Mouse (Mus musculus): ENCODE results near the gene Alpl. TPM values are rescaled to one million over a fixed set of nuclear protein-coding genes. Genes with fewer than 3 reads are reported as not detected.

Gene Alpl
- polyA plus RNA-seq, 1 experiment from 2014 or later = 15.3 TPM

- Histone ChIP-seq H3K27ac (no peak overlapping the region), H3K36me3 (no peaks in the 10 kb centered on the region), H3K4me1 (peaks cover 18% of the 10 kb centered on the region; the same call in 1 of the 2 replicates), H3K9me3 (no peaks in the 10 kb centered on the region), H3K4me3 (no peak overlapping the region), H3K9ac (no peak overlapping the region), H3K27me3 (no peaks in the 10 kb centered on the region), H3K4me2 (replicated peaks) (no peak overlapping the region)
- WGBS = 50% methylated on average over 7 of the region's 7 CpGs
- no peak for ATAC-seq (ENCODE audit: low FRiP score, low read depth)
Measured at GRCm38 (mm10) chr4:137765554-137765971, 30.6 kb downstream of the Alpl start.

DNA sequence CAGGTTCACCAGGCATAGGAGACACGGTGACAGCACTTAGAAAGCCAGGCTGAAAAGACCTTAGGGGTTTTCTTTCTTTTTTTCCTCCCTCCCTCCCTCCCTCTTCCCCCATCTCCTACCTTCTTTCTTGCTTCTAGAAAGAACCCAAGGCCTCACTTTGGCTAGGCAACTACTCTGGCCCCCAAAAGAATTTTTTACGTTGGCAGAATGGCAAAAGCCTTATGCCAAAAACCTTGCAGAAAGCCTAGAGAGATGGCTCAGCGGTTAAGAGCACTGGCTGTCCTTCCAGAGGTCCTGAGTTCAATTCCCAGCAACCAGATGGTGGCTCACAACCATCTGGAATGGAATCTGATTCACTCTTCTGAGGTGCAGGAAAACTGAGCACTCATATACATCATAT, 31.6 kb downstream of the Alpl start:
- H3K36me3 ChIP-seq = no peaks in the 10 kb centered on the region
- H3K27me3 ChIP-seq = no peaks in the 10 kb centered on the region
- no peak for ATAC-seq (ENCODE audit: low FRiP score, low read depth)
- H3K9me3 ChIP-seq = no peaks in the 10 kb centered on the region
- peaks cover 13% of the 10 kb centered on the region; the same call in 1 of the 2 replicates for H3K4me1 ChIP-seq
- H3K9ac ChIP-seq = no peak overlapping the region
- 72% methylated on average over 3 of the region's 3 CpGs for WGBS
- H3K4me2 ChIP-seq (replicated peaks) = no peak overlapping the region
- no peak overlapping the region for H3K27ac ChIP-seq
- no peak overlapping the region for H3K4me3 ChIP-seq

- Histone ChIP-seq H3K27ac (no peak overlapping the region), H3K4me3 (no peak overlapping the region), H3K9me3 (no peaks in the 10 kb centered on the region), H3K36me3 (no peaks in the 10 kb centered on the region), H3K9ac (no peak overlapping the region), H3K4me2 (replicated peaks) (no peak overlapping the region), H3K27me3 (no peaks in the 10 kb centered on the region), H3K4me1 (peaks cover 11% of the 10 kb centered on the region; the same call in 1 of the 2 replicates)
- 59% methylated on average over 8 of the region's 8 CpGs for WGBS
- no peak for ATAC-seq (ENCODE audit: low FRiP score, low read depth)
Measured at GRCm38 (mm10) chr4:137763920-137764495, 32.2 kb downstream of the Alpl start.

DNA sequence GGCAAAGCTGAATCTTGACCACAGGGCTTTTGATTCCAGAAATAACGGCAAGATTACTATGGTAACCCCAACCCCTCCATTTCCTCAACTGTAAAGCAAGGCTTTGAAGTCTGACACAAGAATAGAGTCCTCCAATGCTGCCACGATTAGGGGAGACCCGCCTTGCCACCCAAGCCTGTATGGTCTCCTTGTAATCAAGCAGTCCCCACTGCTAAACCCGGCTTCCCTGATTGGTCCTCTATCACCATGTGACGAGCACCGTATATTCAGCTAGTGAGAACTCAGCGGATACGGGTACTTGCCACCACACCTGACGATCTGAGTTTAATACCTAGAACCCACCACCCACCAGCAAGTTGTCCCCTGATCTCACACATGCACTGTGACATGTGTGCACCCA, 33.3 kb downstream of the Alpl start:
- H3K36me3 ChIP-seq = no peaks in the 10 kb centered on the region
- H3K9ac ChIP-seq = no peak overlapping the region
- no peak overlapping the region for H3K4me3 ChIP-seq
- no peak for ATAC-seq (ENCODE audit: low FRiP score, low read depth)
- H3K27ac ChIP-seq = no peak overlapping the region
- no peak overlapping the region for H3K4me2 ChIP-seq (replicated peaks)
- H3K4me1 ChIP-seq = peaks cover 11% of the 10 kb centered on the region; the same call in 1 of the 2 replicates
- no peaks in the 10 kb centered on the region for H3K27me3 ChIP-seq
- WGBS = 79% methylated on average over 9 of the region's 9 CpGs
- H3K9me3 ChIP-seq = no peaks in the 10 kb centered on the region

GRCm38 (mm10) chr4:137754446-137754845, 41.7 kb downstream of the Alpl start:
- no peak overlapping the region for H3K4me2 ChIP-seq (replicated peaks)
- no peaks in the 10 kb centered on the region for H3K27me3 ChIP-seq
- peaks cover 36% of the 10 kb centered on the region for H3K4me1 ChIP-seq
- 82% methylated on average over 2 of the region's 2 CpGs for WGBS
- H3K27ac ChIP-seq = no peak overlapping the region
- H3K9ac ChIP-seq = no peak overlapping the region
- no peaks in the 10 kb centered on the region for H3K9me3 ChIP-seq
- no peaks in the 10 kb centered on the region for H3K36me3 ChIP-seq
- H3K4me3 ChIP-seq = no peak overlapping the region
- ATAC-seq (ENCODE audit: low FRiP score, low read depth) = no peak

GRCm38 (mm10) chr4:137753199-137753598, 43.0 kb downstream of the Alpl start:
- WGBS = 67% methylated on average over 7 of the region's 7 CpGs

GRCm38 (mm10) chr4:137752471-137752870, 43.7 kb downstream of the Alpl start:
- Histone ChIP-seq H3K27me3 (no peaks in the 10 kb centered on the region), H3K4me2 (replicated peaks) (0 out of 2 replicates have a peak overlapping the region, but pooled peaks have one; percentile 7), H3K4me3 (no peak overlapping the region), H3K9ac (no peak overlapping the region), H3K9me3 (no peaks in the 10 kb centered on the region), H3K27ac (no peak overlapping the region), H3K4me1 (peaks cover 44% of the 10 kb centered on the region), H3K36me3 (no peaks in the 10 kb centered on the region)
- 61% methylated on average over 15 of the region's 15 CpGs for WGBS
- no peak for ATAC-seq (ENCODE audit: low FRiP score, low read depth)

More at GRCm38 (mm10) chr4:137753199-137753598, 43.0 kb downstream of the Alpl start:
- Histone ChIP-seq H3K4me2 (replicated peaks) (no peak overlapping the region), H3K9ac (no peak overlapping the region), H3K4me1 (peaks cover 44% of the 10 kb centered on the region), H3K9me3 (no peaks in the 10 kb centered on the region), H3K4me3 (no peak overlapping the region), H3K27ac (no peak overlapping the region), H3K36me3 (no peaks in the 10 kb centered on the region), H3K27me3 (no peaks in the 10 kb centered on the region)
- ATAC-seq (ENCODE audit: low FRiP score, low read depth) = no peak

DNA sequence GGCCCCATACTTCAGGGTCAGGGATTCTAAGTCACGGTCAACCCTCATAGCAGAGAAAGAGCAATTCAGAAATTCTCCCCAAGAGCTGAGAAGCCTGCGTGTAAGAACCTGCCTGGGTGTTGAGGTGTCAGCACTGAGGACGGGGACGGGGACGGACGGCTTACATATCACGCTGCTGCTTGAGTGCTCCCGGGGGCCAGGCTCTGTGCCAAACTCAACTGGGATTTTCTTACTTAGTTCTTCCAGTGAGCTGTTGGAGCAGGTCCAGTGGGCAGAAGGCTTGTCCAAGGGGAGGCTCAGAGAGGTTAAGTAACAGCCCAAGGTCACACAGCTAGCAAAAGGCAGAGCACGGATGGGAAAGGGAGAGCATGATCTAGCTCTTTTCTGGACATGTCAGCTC, 44.5 kb downstream of the Alpl start:
- no peak for ATAC-seq (ENCODE audit: low FRiP score, low read depth)
- H3K4me1 ChIP-seq = peaks cover 44% of the 10 kb centered on the region
- WGBS = 53% methylated on average over 9 of the region's 9 CpGs

DNA sequence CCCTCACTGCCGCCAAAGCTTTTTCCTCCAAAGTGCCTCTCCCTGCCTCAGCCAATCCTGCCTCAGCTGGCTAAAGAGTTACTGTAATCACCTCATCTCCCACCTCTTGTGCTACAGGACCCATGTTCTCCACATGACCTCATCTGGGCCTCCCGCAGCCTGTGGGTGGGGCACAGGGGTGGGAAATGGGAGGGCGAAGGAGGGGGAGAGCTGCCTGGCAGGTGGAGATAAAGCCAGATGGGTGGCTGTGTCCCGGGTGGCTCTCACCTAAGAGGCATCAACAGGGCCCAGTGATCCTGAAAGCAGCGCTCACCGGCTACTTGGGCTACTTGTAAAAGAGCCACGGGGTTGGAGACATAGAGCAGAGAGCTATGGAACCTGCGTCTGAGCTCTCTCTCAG, 44.9 kb downstream of the Alpl start:
- no peaks in the 10 kb centered on the region for H3K27me3 ChIP-seq
- 73% methylated on average over 8 of the region's 8 CpGs for WGBS
- H3K4me1 ChIP-seq = peaks cover 44% of the 10 kb centered on the region
- peak overlapping the region; percentile 44; the same call in 1 of the 2 replicates for H3K27ac ChIP-seq
- H3K9me3 ChIP-seq = no peaks in the 10 kb centered on the region
- no peak; the same call in 1 of the 2 replicates for ATAC-seq (ENCODE audit: low FRiP score, low read depth)
- H3K36me3 ChIP-seq = no peaks in the 10 kb centered on the region
- H3K9ac ChIP-seq = no peak overlapping the region
- no peak overlapping the region for H3K4me2 ChIP-seq (replicated peaks)
- H3K4me3 ChIP-seq = no peak overlapping the region

More for the DNA sequence above, 44.5 kb downstream of the Alpl start:
- H3K4me3 ChIP-seq = no peak overlapping the region
- no peaks in the 10 kb centered on the region for H3K36me3 ChIP-seq
- H3K9ac ChIP-seq = no peak overlapping the region
- no peaks in the 10 kb centered on the region for H3K9me3 ChIP-seq
- no peak overlapping the region for H3K4me2 ChIP-seq (replicated peaks)
- no peaks in the 10 kb centered on the region for H3K27me3 ChIP-seq
- H3K27ac ChIP-seq = peak overlapping the region; percentile 44; the same call in 1 of the 2 replicates

GRCm38 (mm10) chr4:137750121-137750520, 46.1 kb downstream of the Alpl start:
- Histone ChIP-seq H3K4me3 (no peak overlapping the region), H3K9ac (no peak overlapping the region), H3K27me3 (no peaks in the 10 kb centered on the region), H3K9me3 (no peaks in the 10 kb centered on the region), H3K4me1 (peaks cover 44% of the 10 kb centered on the region), H3K4me2 (replicated peaks) (no peak overlapping the region), H3K36me3 (no peaks in the 10 kb centered on the region), H3K27ac (no peak overlapping the region)
- ATAC-seq (ENCODE audit: low FRiP score, low read depth) = no peak
- WGBS = 83% methylated on average over 9 of the region's 9 CpGs

DNA sequence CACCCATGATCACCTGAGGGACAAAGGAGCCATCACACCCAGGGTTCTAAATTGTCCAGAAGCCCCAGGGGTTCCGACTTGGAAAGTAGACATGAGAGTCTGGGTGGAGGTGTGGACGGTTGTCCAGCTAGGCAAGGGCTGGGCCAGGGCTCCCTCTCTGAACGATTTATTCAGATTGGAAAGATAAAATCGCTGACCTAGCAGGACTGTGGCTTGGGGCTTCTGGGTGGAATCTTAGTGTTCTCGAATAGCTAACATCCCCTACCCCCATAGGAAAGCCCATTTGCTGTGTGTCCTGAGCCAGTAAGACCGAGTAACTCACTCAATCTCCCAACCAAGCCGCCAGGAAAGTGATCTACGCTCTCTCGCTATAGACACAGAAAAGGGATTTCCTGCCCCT, 46.5 kb downstream of the Alpl start:
- Histone ChIP-seq H3K4me1 (peaks cover 44% of the 10 kb centered on the region), H3K4me2 (replicated peaks) (no peak overlapping the region), H3K4me3 (no peak overlapping the region), H3K9me3 (no peaks in the 10 kb centered on the region), H3K27ac (no peak overlapping the region), H3K9ac (no peak overlapping the region), H3K27me3 (no peaks in the 10 kb centered on the region), H3K36me3 (no peaks in the 10 kb centered on the region)
- WGBS = 73% methylated on average over 9 of the region's 9 CpGs
- ATAC-seq (ENCODE audit: low FRiP score, low read depth) = no peak

- ATAC-seq (ENCODE audit: low FRiP score, low read depth) = no peak
- 41% methylated on average over 4 of the region's 4 CpGs for WGBS
- H3K36me3 ChIP-seq = no peaks in the 10 kb centered on the region
- H3K4me3 ChIP-seq = no peak overlapping the region
- no peak overlapping the region for H3K27ac ChIP-seq
- no peak overlapping the region for H3K4me2 ChIP-seq (replicated peaks)
- H3K9me3 ChIP-seq = no peaks in the 10 kb centered on the region
- H3K9ac ChIP-seq = no peak overlapping the region
- H3K4me1 ChIP-seq = peaks cover 42% of the 10 kb centered on the region
- H3K27me3 ChIP-seq = no peaks in the 10 kb centered on the region
Measured at GRCm38 (mm10) chr4:137748726-137749125, 47.5 kb downstream of the Alpl start.

DNA sequence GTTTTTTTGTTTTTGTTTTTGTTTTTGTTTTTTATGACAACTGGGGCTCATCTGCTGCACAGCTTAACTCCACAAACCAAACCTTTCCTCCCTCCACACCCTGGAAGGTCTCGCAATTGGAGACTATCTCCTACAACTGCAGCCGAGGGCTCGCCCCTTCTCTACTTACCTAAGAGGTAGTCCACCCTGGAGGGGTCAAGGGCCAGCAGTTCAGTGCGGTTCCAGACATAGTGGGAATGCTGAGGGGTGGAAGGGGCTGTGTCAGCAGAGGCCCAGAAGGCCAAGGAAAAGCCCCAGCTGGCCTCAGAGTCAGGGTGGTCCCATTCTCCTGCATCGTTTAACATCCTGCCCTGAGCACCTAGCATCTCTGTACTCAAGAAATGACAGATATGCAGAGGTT, 48.6 kb downstream of the Alpl start:
- H3K4me1 ChIP-seq = peaks cover 35% of the 10 kb centered on the region
- no peak for ATAC-seq (ENCODE audit: low FRiP score, low read depth)
- no peak overlapping the region for H3K9ac ChIP-seq
- no peak overlapping the region for H3K4me2 ChIP-seq (replicated peaks)
- WGBS = 68% methylated on average over 5 of the region's 5 CpGs
- H3K4me3 ChIP-seq = no peak overlapping the region
- H3K9me3 ChIP-seq = no peaks in the 10 kb centered on the region
- no peaks in the 10 kb centered on the region for H3K27me3 ChIP-seq
- no peaks in the 10 kb centered on the region for H3K36me3 ChIP-seq
- H3K27ac ChIP-seq = no peak overlapping the region

Measured in limb, embryonic 13.5 days (tissue).